ENCODE assay signal across 8 mouse cellular contexts in genomic region chr5:137532131-137532807, GRCm38 (mm10). TPM values are rescaled to one million over a fixed set of nuclear protein-coding genes. Genes with fewer than 3 reads are reported as not detected.
A peak's percentile ranks its signal among the peaks of the same experiment; 100 is the strongest.
DNase-seq lines count a peak whose midpoint lies in the region; ATAC-seq lines count a peak whose summit lies in the region.

No protein-coding gene starts in this region.

- no peak; the same call in 1 of the 2 replicates for ATAC-seq in forebrain, embryonic 15.5 days (replicated peaks)
- no peak for ATAC-seq in limb, embryonic 11.5 days (ENCODE audit: insufficient number of reproducible peaks, low FRiP score, low TSS enrichment, low read depth)
- ATAC-seq in neural tube, embryonic 11.5 days (ENCODE audit: insufficient read depth, low FRiP score, low TSS enrichment), result no peak
- no peak for ATAC-seq in megakaryocyte progenitor cell, adult 5-6 weeks (replicated peaks; ENCODE audit: poor library complexity)

- under 1% methylated on average over 19 of the region's 19 CpGs for WGBS in forebrain, embryonic 15.5 days
- WGBS in limb, embryonic 11.5 days, result 1% methylated on average over 19 of the region's 19 CpGs
- WGBS in neural tube, embryonic 11.5 days, result 1% methylated on average over 19 of the region's 19 CpGs

- peak overlapping the region; percentile 89 for H3K4me2 ChIP-seq in forebrain, embryonic 15.5 days (replicated peaks)
- peak overlapping the region; percentile 95 for H3K4me2 ChIP-seq in limb, embryonic 11.5 days (ENCODE audit: low read depth, severe bottlenecking)
- H3K4me2 ChIP-seq in neural tube, embryonic 11.5 days (ENCODE audit: low read depth), result peak overlapping the region; percentile 69

- no peaks in the 10 kb centered on the region for H3K27me3 ChIP-seq in forebrain, embryonic 15.5 days
- no peaks in the 10 kb centered on the region for H3K27me3 ChIP-seq in limb, embryonic 11.5 days (ENCODE audit: control insufficient read depth, insufficient read depth, low read length)
- H3K27me3 ChIP-seq in neural tube, embryonic 11.5 days (ENCODE audit: control insufficient read depth, insufficient read depth, low read length), result no peaks in the 10 kb centered on the region

- peaks cover 28% of the 10 kb centered on the region for H3K36me3 ChIP-seq in forebrain, embryonic 15.5 days
- peaks cover 17% of the 10 kb centered on the region; the same call in 1 of the 2 replicates for H3K36me3 ChIP-seq in limb, embryonic 11.5 days (ENCODE audit: control insufficient read depth, insufficient read depth, low read length)
- peaks cover 13% of the 10 kb centered on the region for H3K36me3 ChIP-seq in neural tube, embryonic 11.5 days (ENCODE audit: control insufficient read depth, insufficient read depth, low read length)

- peaks cover 25% of the 10 kb centered on the region for H3K4me1 ChIP-seq in forebrain, embryonic 15.5 days
- peaks cover 10% of the 10 kb centered on the region for H3K4me1 ChIP-seq in limb, embryonic 11.5 days (ENCODE audit: control insufficient read depth, insufficient read depth, low read length)
- H3K4me1 ChIP-seq in neural tube, embryonic 11.5 days (ENCODE audit: control insufficient read depth, insufficient read depth, low read length), result peaks cover 14% of the 10 kb centered on the region; the same call in 1 of the 2 replicates

- peak; percentile 71 for DNase-seq in cerebellum, adult 11-12 months
- DNase-seq in cerebellum, adult 11 months, result no peak
- peak; percentile 7 to 38 for DNase-seq in spleen, adult 18-20 months
- DNase-seq in spleen, postnatal 14 days (ENCODE audit: low spot score in 2 of 2), result no peak
- DNase-seq in limb, embryonic 11.5 days (ENCODE audit: low spot score), result peak; percentile 48
- peak; percentile 49 for DNase-seq in neural tube, embryonic 11.5 days (ENCODE audit: low spot score)

- peak overlapping the region; percentile 94 for H3K9ac ChIP-seq in forebrain, embryonic 15.5 days (replicated peaks)
- peak overlapping the region; percentile 84 for H3K9ac ChIP-seq in limb, embryonic 11.5 days (ENCODE audit: low read length)
- peak overlapping the region; percentile 93 for H3K9ac ChIP-seq in neural tube, embryonic 11.5 days (ENCODE audit: low read length)

- H3K4me3 ChIP-seq in forebrain, embryonic 15.5 days, result peak overlapping the region; percentile 87
- H3K4me3 ChIP-seq in limb, embryonic 11.5 days (ENCODE audit: low read depth, low read length), result peak overlapping the region; percentile 81
- peak overlapping the region; percentile 89 for H3K4me3 ChIP-seq in neural tube, embryonic 11.5 days (ENCODE audit: low read depth, low read length)

- H3K27ac ChIP-seq in forebrain, embryonic 15.5 days (replicated peaks), result peak overlapping the region; percentile 98
- peak overlapping the region; percentile 83 for H3K27ac ChIP-seq in limb, embryonic 11.5 days (replicated peaks; ENCODE audit: low read depth, low read length)
- peak overlapping the region; percentile 94 for H3K27ac ChIP-seq in neural tube, embryonic 11.5 days (ENCODE audit: low read depth, low read length)

- H3K9me3 ChIP-seq in forebrain, embryonic 15.5 days, result no peaks in the 10 kb centered on the region
- no peaks in the 10 kb centered on the region for H3K9me3 ChIP-seq in limb, embryonic 11.5 days (ENCODE audit: control insufficient read depth, low read length)
- no peaks in the 10 kb centered on the region for H3K9me3 ChIP-seq in neural tube, embryonic 11.5 days (ENCODE audit: control insufficient read depth, low read length)

RNA-seq across cellular contexts. Expression of gene Epo, which starts 0.8 kb away (rescaled TPM):
- not detected in 2 replicates for polyA plus RNA-seq in forebrain, embryonic 15.5 days (2015; fragmentation: Nextera tagmentation; extraction: Ambion mirVana)
- polyA plus RNA-seq in limb, embryonic 11.5 days (2014; fragmentation: Nextera tagmentation; extraction: Ambion mirVana), result 0.54 and 0.67 TPM in 2 replicates
- 0.34 and 0.51 TPM in 2 replicates for polyA plus RNA-seq in neural tube, embryonic 11.5 days (2014; fragmentation: Nextera tagmentation; extraction: Ambion mirVana)
- not detected in 2 replicates for total RNA-seq in megakaryocyte progenitor cell, adult 5-6 weeks (2015)
- total RNA-seq in megakaryocyte progenitor cell, adult 5-6 weeks (2017), result not detected in 2 replicates

RNA-seq across cellular contexts. Expression of gene Gnb2, which starts 1.0 kb away (rescaled TPM):
- polyA plus RNA-seq in forebrain, embryonic 15.5 days (2015; fragmentation: Nextera tagmentation; extraction: Ambion mirVana), result 535 and 578 TPM in 2 replicates
- polyA plus RNA-seq in limb, embryonic 11.5 days (2014; fragmentation: Nextera tagmentation; extraction: Ambion mirVana), result 352 and 360 TPM in 2 replicates
- 449 and 479 TPM in 2 replicates for polyA plus RNA-seq in neural tube, embryonic 11.5 days (2014; fragmentation: Nextera tagmentation; extraction: Ambion mirVana)
- total RNA-seq in megakaryocyte progenitor cell, adult 5-6 weeks (2015), result 193 and 223 TPM in 2 replicates
- 187 and 251 TPM in 2 replicates for total RNA-seq in megakaryocyte progenitor cell, adult 5-6 weeks (2017)

RNA-seq across cellular contexts. Expression of gene Gigyf1, which starts 13.9 kb away (rescaled TPM):
- 19.2 and 20.0 TPM in 2 replicates for polyA plus RNA-seq in forebrain, embryonic 15.5 days (2015; fragmentation: Nextera tagmentation; extraction: Ambion mirVana)
- polyA plus RNA-seq in limb, embryonic 11.5 days (2014; fragmentation: Nextera tagmentation; extraction: Ambion mirVana), result 13.7 and 14.1 TPM in 2 replicates
- polyA plus RNA-seq in neural tube, embryonic 11.5 days (2014; fragmentation: Nextera tagmentation; extraction: Ambion mirVana), result 9.5 and 10.6 TPM in 2 replicates
- 7.1 and 8.6 TPM in 2 replicates for total RNA-seq in megakaryocyte progenitor cell, adult 5-6 weeks (2015)
- 4.7 and 7.2 TPM in 2 replicates for total RNA-seq in megakaryocyte progenitor cell, adult 5-6 weeks (2017)

RNA-seq across cellular contexts. Expression of gene Actl6b, which starts 21.0 kb away (rescaled TPM):
- polyA plus RNA-seq in forebrain, embryonic 15.5 days (2015; fragmentation: Nextera tagmentation; extraction: Ambion mirVana), result 250 and 259 TPM in 2 replicates
- not detected in 2 replicates for polyA plus RNA-seq in limb, embryonic 11.5 days (2014; fragmentation: Nextera tagmentation; extraction: Ambion mirVana)
- polyA plus RNA-seq in neural tube, embryonic 11.5 days (2014; fragmentation: Nextera tagmentation; extraction: Ambion mirVana), result 38.6 and 40.0 TPM in 2 replicates
- not detected in 2 replicates for total RNA-seq in megakaryocyte progenitor cell, adult 5-6 weeks (2015)
- total RNA-seq in megakaryocyte progenitor cell, adult 5-6 weeks (2017), result not detected in 2 replicates

RNA-seq across cellular contexts. Expression of gene Pop7, which starts 30.0 kb away (rescaled TPM):
- polyA plus RNA-seq in forebrain, embryonic 15.5 days (2015; fragmentation: Nextera tagmentation; extraction: Ambion mirVana), result 75.9 and 79.3 TPM in 2 replicates
- 51.1 and 59.3 TPM in 2 replicates for polyA plus RNA-seq in limb, embryonic 11.5 days (2014; fragmentation: Nextera tagmentation; extraction: Ambion mirVana)
- polyA plus RNA-seq in neural tube, embryonic 11.5 days (2014; fragmentation: Nextera tagmentation; extraction: Ambion mirVana), result 53.9 and 57.9 TPM in 2 replicates
- 31.9 and 35.0 TPM in 2 replicates for total RNA-seq in megakaryocyte progenitor cell, adult 5-6 weeks (2015)
- 22.7 and 29.2 TPM in 2 replicates for total RNA-seq in megakaryocyte progenitor cell, adult 5-6 weeks (2017)

Comparison
In these comparisons a context has a peak if more than half of its experiments do, and no peak if none do; other contexts are left out.
1. DNase-seq: peak in cerebellum, adult 11-12 months (single experiment), spleen, adult 18-20 months (2 of 2), limb, embryonic 11.5 days (single experiment) and neural tube, embryonic 11.5 days (single experiment); none in cerebellum, adult 11 months (single experiment) and spleen, postnatal 14 days (0 of 2).
2. Peak in every context shown above with its lines, with median percentiles within 50 percentile points of each other: H3K27ac ChIP-seq, H3K4me2 ChIP-seq, H3K4me3 ChIP-seq and H3K9ac ChIP-seq.